Mouse (Mus musculus): ENCODE data around the gene Gm6377. TPM values are rescaled to one million over a fixed set of nuclear protein-coding genes. Genes with fewer than 3 reads are reported as not detected.

Gene Gm6377
- polyA plus RNA-seq, 1 experiment from 2014 or later = 0.22 TPM

- no peaks in the 10 kb centered on the region for H3K9me3 ChIP-seq (replicated peaks; ENCODE audit: low read length)
- no peaks in the 10 kb centered on the region for H3K27me3 ChIP-seq (ENCODE audit: insufficient read depth, low read length)
- no peak for TF ChIP-seq CTCF (IDR thresholded peaks at IDR 0.05; ENCODE audit: low read depth)
- no peak overlapping the region for H3K9ac ChIP-seq (ENCODE audit: low read depth, low read length)
- no peaks in the 10 kb centered on the region for H3K36me3 ChIP-seq (ENCODE audit: insufficient read depth, low read length)
- H3K4me2 ChIP-seq (ENCODE audit: low read length) = no peak overlapping the region
- no peak overlapping the region for H3K4me3 ChIP-seq (replicated peaks; ENCODE audit: low read depth, low read length)
- H3K4me1 ChIP-seq (replicated peaks; ENCODE audit: insufficient read depth, low read length) = no peaks in the 10 kb centered on the region
- H3K27ac ChIP-seq = no peak overlapping the region
- ATAC-seq (replicated peaks; ENCODE audit: low FRiP score, low read depth) = no peak
- DNase-seq (ENCODE audit: low spot score) = no peak
- 80% methylated on average over 4 of the region's 4 CpGs for WGBS
Measured at GRCm38 (mm10) chrX:109184706-109185478, 11.7 kb upstream of the Gm6377 start.

- no peaks in the 10 kb centered on the region for H3K4me1 ChIP-seq (replicated peaks; ENCODE audit: insufficient read depth, low read length)
- no peaks in the 10 kb centered on the region for H3K9me3 ChIP-seq (replicated peaks; ENCODE audit: low read length)
- no peak overlapping the region for H3K27ac ChIP-seq
- no peak for TF ChIP-seq CTCF (IDR thresholded peaks at IDR 0.05; ENCODE audit: low read depth)
- H3K4me3 ChIP-seq (replicated peaks; ENCODE audit: low read depth, low read length) = no peak overlapping the region
- ATAC-seq (replicated peaks; ENCODE audit: low FRiP score, low read depth) (no peak), DNase-seq (ENCODE audit: low spot score) (no peak)
- no peaks in the 10 kb centered on the region for H3K27me3 ChIP-seq (ENCODE audit: insufficient read depth, low read length)
- H3K4me2 ChIP-seq (ENCODE audit: low read length) = no peak overlapping the region
- H3K9ac ChIP-seq (ENCODE audit: low read depth, low read length) = no peak overlapping the region
- H3K36me3 ChIP-seq (ENCODE audit: insufficient read depth, low read length) = no peaks in the 10 kb centered on the region
- WGBS = 92% methylated on average over 4 of the region's 4 CpGs
Measured at GRCm38 (mm10) chrX:109189607-109190006, 6.9 kb upstream of the Gm6377 start.

- Histone ChIP-seq H3K27ac (0 out of 2 replicates have a peak overlapping the region, but pooled peaks have one; percentile 0), H3K4me2 (ENCODE audit: low read length) (no peak overlapping the region), H3K4me1 (replicated peaks; ENCODE audit: insufficient read depth, low read length) (no peaks in the 10 kb centered on the region), H3K4me3 (replicated peaks; ENCODE audit: low read depth, low read length) (no peak overlapping the region), H3K9ac (ENCODE audit: low read depth, low read length) (no peak overlapping the region), H3K27me3 (ENCODE audit: insufficient read depth, low read length) (no peaks in the 10 kb centered on the region), H3K9me3 (replicated peaks; ENCODE audit: low read length) (no peaks in the 10 kb centered on the region), H3K36me3 (ENCODE audit: insufficient read depth, low read length) (no peaks in the 10 kb centered on the region)
- 65% methylated on average over 4 of the region's 4 CpGs for WGBS
- ATAC-seq (replicated peaks; ENCODE audit: low FRiP score, low read depth) (no peak), DNase-seq (ENCODE audit: low spot score) (peak; percentile 33)
- TF ChIP-seq CTCF (IDR thresholded peaks at IDR 0.05; ENCODE audit: low read depth) = no peak
Measured at GRCm38 (mm10) chrX:109190969-109191368, 5.6 kb upstream of the Gm6377 start.

GRCm38 (mm10) chrX:109191436-109191835 lies 5.1 kb upstream of the Gm6377 start:
- H3K36me3 ChIP-seq (ENCODE audit: insufficient read depth, low read length) = no peaks in the 10 kb centered on the region
- no peak; the same call in 1 of the 2 replicates for ATAC-seq (replicated peaks; ENCODE audit: low FRiP score, low read depth)
- no peak overlapping the region for H3K4me2 ChIP-seq (ENCODE audit: low read length)
- no peak for TF ChIP-seq CTCF (IDR thresholded peaks at IDR 0.05; ENCODE audit: low read depth)
- peak; percentile 29 for DNase-seq (ENCODE audit: low spot score)
- H3K4me1 ChIP-seq (replicated peaks; ENCODE audit: insufficient read depth, low read length) = no peaks in the 10 kb centered on the region
- no peak overlapping the region for H3K4me3 ChIP-seq (replicated peaks; ENCODE audit: low read depth, low read length)
- 54% methylated on average over 4 of the region's 4 CpGs for WGBS
- 0 out of 2 replicates have a peak overlapping the region, but pooled peaks have one; percentile 0 for H3K27ac ChIP-seq
- H3K9ac ChIP-seq (ENCODE audit: low read depth, low read length) = no peak overlapping the region
- H3K9me3 ChIP-seq (replicated peaks; ENCODE audit: low read length) = no peaks in the 10 kb centered on the region
- no peaks in the 10 kb centered on the region for H3K27me3 ChIP-seq (ENCODE audit: insufficient read depth, low read length)

GRCm38 (mm10) chrX:109207843-109208242 lies 11.3 kb downstream of the Gm6377 start:
- no peak for ATAC-seq (replicated peaks; ENCODE audit: low FRiP score, low read depth)
- Histone ChIP-seq H3K27me3 (ENCODE audit: insufficient read depth, low read length) (no peaks in the 10 kb centered on the region), H3K27ac (no peak overlapping the region), H3K4me1 (replicated peaks; ENCODE audit: insufficient read depth, low read length) (no peaks in the 10 kb centered on the region), H3K4me2 (ENCODE audit: low read length) (no peak overlapping the region), H3K9me3 (replicated peaks; ENCODE audit: low read length) (no peaks in the 10 kb centered on the region), H3K36me3 (ENCODE audit: insufficient read depth, low read length) (no peaks in the 10 kb centered on the region), H3K4me3 (replicated peaks; ENCODE audit: low read depth, low read length) (no peak overlapping the region), H3K9ac (ENCODE audit: low read depth, low read length) (no peak overlapping the region)
- TF ChIP-seq CTCF (IDR thresholded peaks at IDR 0.05; ENCODE audit: low read depth) = no peak
- DNase-seq (ENCODE audit: low spot score) = no peak

GRCm38 (mm10) chrX:109228720-109229119 lies 32.2 kb downstream of the Gm6377 start:
- no peak for ATAC-seq (replicated peaks; ENCODE audit: low FRiP score, low read depth)
- no peak overlapping the region for H3K9ac ChIP-seq (ENCODE audit: low read depth, low read length)
- H3K27me3 ChIP-seq (ENCODE audit: insufficient read depth, low read length) = no peaks in the 10 kb centered on the region
- H3K27ac ChIP-seq = no peak overlapping the region
- H3K4me1 ChIP-seq (replicated peaks; ENCODE audit: insufficient read depth, low read length) = no peaks in the 10 kb centered on the region
- no peak for DNase-seq (ENCODE audit: low spot score)
- no peak overlapping the region for H3K4me3 ChIP-seq (replicated peaks; ENCODE audit: low read depth, low read length)
- no peaks in the 10 kb centered on the region for H3K9me3 ChIP-seq (replicated peaks; ENCODE audit: low read length)
- H3K36me3 ChIP-seq (ENCODE audit: insufficient read depth, low read length) = no peaks in the 10 kb centered on the region
- no peak for TF ChIP-seq CTCF (IDR thresholded peaks at IDR 0.05; ENCODE audit: low read depth)
- no peak overlapping the region for H3K4me2 ChIP-seq (ENCODE audit: low read length)
- 88% methylated on average over 1 of the region's 1 CpGs for WGBS

Data from kidney, postnatal 0 days (tissue).